Mouse (Mus musculus) brain, embryonic 14.5 days (tissue): ENCODE results near the gene Ebf4.

ENCODE experiments used
- CTCF ChIP-seq: fragments of 200-500 bp; IDR thresholded peaks from 2 replicates; pipeline ENCODE4 v1.5.1; 2012; ENCODE audit warnings: inconsistent platforms, mild to moderate bottlenecking, moderate library complexity, borderline replicate concordance; ENCODE audit not compliant: insufficient read depth, insufficient read length; ENCODE audit errors: extremely low read depth
- POLR2A ChIP-seq: fragments of 200-500 bp; IDR thresholded peaks from 2 replicates; pipeline ENCODE4 v1.6.1; 2012; ENCODE audit warnings: mild to moderate bottlenecking, inconsistent platforms, borderline replicate concordance; ENCODE audit not compliant: poor library complexity, insufficient read depth, insufficient read length, severe bottlenecking; ENCODE audit errors: extremely low read depth

DNA sequence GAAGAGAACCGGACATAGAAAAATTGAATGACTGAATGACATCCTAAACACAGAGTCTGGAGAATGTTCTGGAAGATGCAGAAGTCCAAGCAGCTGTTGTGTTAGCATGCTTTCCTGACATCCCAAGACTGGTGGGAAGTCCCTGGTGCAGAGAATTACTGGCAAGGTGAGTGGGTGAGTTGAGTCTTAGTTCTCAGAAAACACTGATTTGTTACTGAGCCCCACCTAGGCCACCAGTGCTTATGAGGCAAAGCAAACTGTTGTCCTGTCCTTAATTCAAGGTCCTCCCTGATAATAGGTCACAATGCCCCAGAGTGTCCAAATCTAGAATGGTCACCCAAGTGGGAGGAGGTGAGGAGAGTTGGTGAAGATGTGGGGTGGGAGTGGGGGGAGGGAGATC is 110.0 kb downstream of the Ebf4 start, which contains the start of the genes Gm28372 and 1700020A23Rik:
- TF ChIP-seq POLR2A (no peak), CTCF (no peak)
